In the genomic region with DNA sequence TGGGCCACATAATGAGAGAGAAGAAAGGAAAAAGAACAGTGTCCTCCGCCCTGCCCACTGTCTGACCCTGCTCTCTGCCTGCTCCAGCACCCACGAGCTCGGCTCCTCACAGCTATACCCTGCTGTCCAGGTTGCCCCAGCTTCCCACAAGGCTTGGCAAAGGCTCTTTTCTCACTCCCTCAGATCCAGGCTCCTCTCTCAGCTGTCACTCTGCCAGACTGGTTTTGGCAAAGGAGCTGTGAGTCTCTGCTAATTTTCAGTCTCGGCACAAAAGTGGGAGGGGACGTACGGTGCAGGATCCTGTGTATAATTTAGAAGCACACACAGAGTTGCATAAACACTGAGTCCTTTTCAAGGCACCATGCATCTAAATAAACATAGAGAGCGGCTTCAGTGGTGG, we compare ENCODE assay signal across 12 mouse cellular contexts. TPM values are rescaled to one million over a fixed set of nuclear protein-coding genes. Genes with fewer than 3 reads are reported as not detected.
DNase-seq lines count a peak whose midpoint lies in the region; ATAC-seq and TF ChIP-seq lines count a peak whose summit lies in the region.
"Had no signal": no experiment of that assay in that cellular context is flagged by ENCODE, and none has a peak within 500 bp of the region (broad histone marks: within the 10 kb centered on the region; RNA-seq: fewer than 3 reads in every experiment).

No protein-coding gene starts in this region.

- H3K27ac ChIP-seq in midbrain, postnatal 0 days (ENCODE audit: low read depth, low read length): no peak overlapping the region
- no peak overlapping the region for H3K27ac ChIP-seq in midbrain, embryonic 11.5 days (ENCODE audit: low read depth, low read length)
- H3K27ac ChIP-seq in stomach, postnatal 0 days (replicated peaks): peak overlapping the region; percentile 35; the same call in 1 of the 2 replicates
- H3K27ac ChIP-seq: embryonic facial prominence, embryonic 13.5 days had no signal

- no peak overlapping the region for H3K4me2 ChIP-seq in midbrain, postnatal 0 days (ENCODE audit: low read depth, low read length, poor library complexity, severe bottlenecking)
- no peak overlapping the region for H3K4me2 ChIP-seq in midbrain, embryonic 11.5 days
- no peak overlapping the region for H3K4me2 ChIP-seq in stomach, postnatal 0 days (replicated peaks; ENCODE audit: low read depth)
- H3K4me2 ChIP-seq: embryonic facial prominence, embryonic 13.5 days had no signal

- H3K9ac ChIP-seq in midbrain, postnatal 0 days (replicated peaks; ENCODE audit: low read length, poor library complexity, severe bottlenecking): no peak overlapping the region
- no peak overlapping the region for H3K9ac ChIP-seq in midbrain, embryonic 11.5 days (ENCODE audit: low read length)
- H3K9ac ChIP-seq in stomach, postnatal 0 days (ENCODE audit: low read length): no peak overlapping the region
- H3K9ac ChIP-seq: embryonic facial prominence, embryonic 13.5 days had no signal

- H3K27me3 ChIP-seq in midbrain, postnatal 0 days (ENCODE audit: insufficient read depth, low read length): no peaks in the 10 kb centered on the region
- H3K27me3 ChIP-seq in midbrain, embryonic 11.5 days (ENCODE audit: control insufficient read depth, insufficient read depth, low read length): no peaks in the 10 kb centered on the region
- no peaks in the 10 kb centered on the region for H3K27me3 ChIP-seq in stomach, postnatal 0 days (ENCODE audit: control insufficient read depth, insufficient read depth, low read length)
- H3K27me3 ChIP-seq: embryonic facial prominence, embryonic 13.5 days had no signal

- WGBS in midbrain, postnatal 0 days: 78% methylated on average over 7 of the region's 7 CpGs
- 93% methylated on average over 7 of the region's 7 CpGs for WGBS in midbrain, embryonic 11.5 days
- WGBS in stomach, postnatal 0 days: 64% methylated on average over 7 of the region's 7 CpGs

- intact Hi-C loops in gastrocnemius, postnatal 36 days (cut with DNase I): no loop called here

- TF ChIP-seq CTCF in midbrain, postnatal 0 days (IDR thresholded peaks at IDR 0.05): no peak
- no peak for TF ChIP-seq CTCF in stomach, postnatal 0 days (IDR thresholded peaks at IDR 0.05; ENCODE audit: low read depth)

- ATAC-seq in cerebellum, adult (ENCODE audit: insufficient number of reproducible peaks, low FRiP score, low TSS enrichment): no peak
- no peak for ATAC-seq in midbrain, postnatal 0 days (ENCODE audit: low FRiP score)
- no peak for ATAC-seq in midbrain, embryonic 11.5 days (ENCODE audit: low FRiP score)
- ATAC-seq in stomach, postnatal 0 days (ENCODE audit: low FRiP score, low TSS enrichment): peak; percentile 62
- no peak for ATAC-seq in megakaryocyte progenitor cell, adult 5-6 weeks (replicated peaks; ENCODE audit: poor library complexity)

- no peak overlapping the region for H3K4me3 ChIP-seq in midbrain, postnatal 0 days (ENCODE audit: low read depth, low read length)
- H3K4me3 ChIP-seq in midbrain, embryonic 11.5 days (ENCODE audit: low read depth, low read length): no peak overlapping the region
- H3K4me3 ChIP-seq in stomach, postnatal 0 days (ENCODE audit: low read depth, low read length): no peak overlapping the region
- H3K4me3 ChIP-seq: embryonic facial prominence, embryonic 13.5 days had no signal

- no peak for TF ChIP-seq EP300 in stomach, postnatal 0 days (optimal IDR thresholded peaks at IDR 0.05)

- peak; percentile 27 for DNase-seq in cerebellum, adult 9-11 months
- peak; percentile 80 for DNase-seq in midbrain, postnatal 0 days (ENCODE audit: low spot score)
- no peak for DNase-seq in midbrain, embryonic 11.5 days (ENCODE audit: low spot score, missing footprints)
- DNase-seq in left cerebral cortex, adult 18-20 months (ENCODE audit: low spot score in 2 of 2): peak; percentile 86 to 94
- DNase-seq in stomach, postnatal 0 days (ENCODE audit: low spot score): no peak
- DNase-seq in gastrocnemius, postnatal 36 days: no peak

- no peaks in the 10 kb centered on the region for H3K36me3 ChIP-seq in midbrain, postnatal 0 days (ENCODE audit: insufficient read depth, low read length)
- no peaks in the 10 kb centered on the region for H3K36me3 ChIP-seq in midbrain, embryonic 11.5 days (ENCODE audit: control insufficient read depth, insufficient read depth, low read length)
- no peaks in the 10 kb centered on the region for H3K36me3 ChIP-seq in stomach, postnatal 0 days (ENCODE audit: control insufficient read depth, insufficient read depth, low read length)
- H3K36me3 ChIP-seq: embryonic facial prominence, embryonic 13.5 days had no signal

- 0 out of 2 replicates have a peak, but pooled peaks cover 4% of the 10 kb centered on the region for H3K9me3 ChIP-seq in midbrain, postnatal 0 days (ENCODE audit: low read length)
- peaks cover 5% of the 10 kb centered on the region; the same call in 1 of the 2 replicates for H3K9me3 ChIP-seq in midbrain, embryonic 11.5 days (ENCODE audit: control insufficient read depth, low read length)
- H3K9me3 ChIP-seq in stomach, postnatal 0 days (ENCODE audit: control insufficient read depth, low read length): no peaks in the 10 kb centered on the region; the same call in 1 of the 2 replicates

- no peaks in the 10 kb centered on the region for H3K4me1 ChIP-seq in midbrain, postnatal 0 days (ENCODE audit: insufficient read depth, low read length)
- H3K4me1 ChIP-seq in midbrain, embryonic 11.5 days (ENCODE audit: control insufficient read depth, insufficient read depth, low read length): no peaks in the 10 kb centered on the region
- no peaks in the 10 kb centered on the region for H3K4me1 ChIP-seq in stomach, postnatal 0 days (replicated peaks; ENCODE audit: control insufficient read depth, insufficient read depth)
- H3K4me1 ChIP-seq: embryonic facial prominence, embryonic 13.5 days had no signal

RNA-seq across cellular contexts. Expression of gene Pla2g5, which starts 21.9 kb away (rescaled TPM):
- total RNA-seq in midbrain, postnatal 0 days (2014; rRNA removed): 0.76 and 2.5 TPM in 2 replicates
- polyA plus RNA-seq in midbrain, postnatal 0 days (2015; fragmentation: Nextera tagmentation; extraction: Ambion mirVana): 0.64 and 0.81 TPM in 2 replicates
- polyA plus RNA-seq in midbrain, embryonic 11.5 days (2014; fragmentation: Nextera tagmentation; extraction: Ambion mirVana): 0.22 TPM in 1 of 2 replicates, not detected in the other
- total RNA-seq in left cerebral cortex, adult 18-20 months (2021): 1 to 10 TPM; 3.6 to 3.9 TPM
- 0.28 and 0.34 TPM in 2 replicates for polyA plus RNA-seq in stomach, postnatal 0 days (2015; fragmentation: Nextera tagmentation; extraction: Ambion mirVana)
- 1 to 10 TPM in 1 of 2 experiments, under 1 TPM in 1; 0.20 to 1.7 TPM for total RNA-seq in gastrocnemius, postnatal 36 days (2021)
- not detected in 2 replicates for total RNA-seq in megakaryocyte progenitor cell, adult 5-6 weeks (2015)
- total RNA-seq in megakaryocyte progenitor cell, adult 5-6 weeks (2017): not detected in 2 replicates

RNA-seq across cellular contexts. Expression of gene Gm13030, which starts 32.4 kb away (rescaled TPM):
- total RNA-seq in midbrain, postnatal 0 days (2014; rRNA removed): not detected in 2 replicates
- not detected in 2 replicates for polyA plus RNA-seq in midbrain, postnatal 0 days (2015; fragmentation: Nextera tagmentation; extraction: Ambion mirVana)
- polyA plus RNA-seq in midbrain, embryonic 11.5 days (2014; fragmentation: Nextera tagmentation; extraction: Ambion mirVana): not detected in 2 replicates
- not detected for total RNA-seq in left cerebral cortex, adult 18-20 months (2021)
- polyA plus RNA-seq in stomach, postnatal 0 days (2015; fragmentation: Nextera tagmentation; extraction: Ambion mirVana): not detected in 2 replicates
- not detected for total RNA-seq in gastrocnemius, postnatal 36 days (2021)
- not detected in 2 replicates for total RNA-seq in megakaryocyte progenitor cell, adult 5-6 weeks (2015)
- not detected in 2 replicates for total RNA-seq in megakaryocyte progenitor cell, adult 5-6 weeks (2017)
- polyA plus RNA-seq: embryonic facial prominence, embryonic 13.5 days; heart, embryonic 16.5 days; large intestine, adult 2 months; urinary bladder, adult 2 months had no signal

RNA-seq across cellular contexts. Expression of gene Pla2g2e, which starts 36.4 kb away (rescaled TPM):
- total RNA-seq in midbrain, postnatal 0 days (2014; rRNA removed): not detected in 2 replicates
- polyA plus RNA-seq in midbrain, postnatal 0 days (2015; fragmentation: Nextera tagmentation; extraction: Ambion mirVana): not detected in 2 replicates
- polyA plus RNA-seq in midbrain, embryonic 11.5 days (2014; fragmentation: Nextera tagmentation; extraction: Ambion mirVana): not detected in 2 replicates
- total RNA-seq in left cerebral cortex, adult 18-20 months (2021): not detected
- 0.22 TPM in 1 of 2 replicates, not detected in the other for polyA plus RNA-seq in stomach, postnatal 0 days (2015; fragmentation: Nextera tagmentation; extraction: Ambion mirVana)
- not detected for total RNA-seq in gastrocnemius, postnatal 36 days (2021)
- total RNA-seq in megakaryocyte progenitor cell, adult 5-6 weeks (2015): not detected in 2 replicates
- total RNA-seq in megakaryocyte progenitor cell, adult 5-6 weeks (2017): not detected in 2 replicates
- polyA plus RNA-seq: embryonic facial prominence, embryonic 13.5 days had no signal

Comparison
In these comparisons a context has a peak if more than half of its experiments do, and no peak if none do; other contexts are left out.
1. DNase-seq: peak in cerebellum, adult 9-11 months (single experiment), midbrain, postnatal 0 days (single experiment) and left cerebral cortex, adult 18-20 months (2 of 2); none in midbrain, embryonic 11.5 days (single experiment), stomach, postnatal 0 days (single experiment) and gastrocnemius, postnatal 36 days (0 of 2).